Mouse (Mus musculus): ENCODE measurements around the gene Olfr169. TPM values are rescaled to one million over a fixed set of nuclear protein-coding genes. Genes with fewer than 3 reads are reported as not detected.
"Not testable (repeated sequence)": the region's sequence is repeated elsewhere in the genome, so short reads cannot be mapped to it uniquely, and the experiment has no call there.

Olfr169 gene
- total RNA-seq (2021), result not detected

DNA sequence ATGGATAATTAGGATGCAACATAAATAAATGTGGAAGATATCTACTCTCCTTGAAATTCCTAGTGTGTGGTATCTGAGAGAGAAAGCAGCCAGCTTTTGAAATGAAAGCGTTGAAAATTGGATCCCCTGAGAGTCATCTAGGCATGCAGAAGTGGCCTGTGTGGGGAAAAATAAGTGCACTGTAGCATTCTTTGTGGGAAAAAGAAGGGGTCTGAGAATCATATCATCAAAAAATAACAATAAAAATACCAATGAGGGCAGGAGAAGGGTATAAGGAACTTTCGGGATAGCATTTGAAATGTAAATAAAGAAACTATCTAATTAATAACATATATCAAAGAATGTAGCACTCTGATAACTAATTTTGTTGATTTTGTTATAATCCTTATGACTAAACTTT, at the start of gene Olfr169:
Olfr169 (minus strand) TSS at position 101 of the 400 bp plus-strand sequence.
- not testable (repeated sequence) for DNase-seq (ENCODE audit: low spot score)
- intact Hi-C loops (cut with DNase I), result loop anchor here (2.0 kb wide), 1 partner anchor 39 kb away; the partner anchor contains the start of gene Olfr170

- not testable (repeated sequence) for DNase-seq (ENCODE audit: low spot score)
- intact Hi-C loops (cut with DNase I), result loop anchor here (2.0 kb wide), 1 partner anchor 39 kb away; no protein-coding TSS in a partner anchor
These were observed 40.2 kb upstream of the Olfr169 start, which contains the start of gene Olfr170 for GRCm38 (mm10) chr16:19611782-19612181. TSS of gene Olfr170 (minus strand) at chr16:19611882.

- DNase-seq (ENCODE audit: low spot score), result no peak
- intact Hi-C loops (cut with DNase I), result no loop called here
These were observed 31.6 kb upstream of the Olfr169 start for GRCm38 (mm10) chr16:19603166-19603565.

DNA sequence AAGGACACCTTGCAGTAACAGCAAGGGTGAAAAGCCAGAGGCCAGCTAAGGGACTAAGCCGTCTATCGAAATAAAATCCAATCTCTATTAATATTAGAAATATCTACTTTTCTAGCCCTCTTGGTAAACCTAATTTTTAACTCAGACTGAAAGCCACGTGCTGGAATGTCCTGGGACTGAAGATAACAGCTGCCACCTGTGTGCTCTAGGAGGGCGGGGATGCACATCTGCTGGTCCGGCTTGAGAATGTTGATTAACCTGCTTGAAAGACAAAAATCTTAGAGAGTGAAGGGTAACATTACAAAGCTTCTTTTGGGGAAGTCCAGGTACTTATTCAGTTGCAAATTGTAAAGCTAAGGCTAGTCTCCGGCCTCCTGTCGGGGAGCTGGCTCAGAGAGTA, 18.2 kb downstream of the Olfr169 start:
- DNase-seq (ENCODE audit: low spot score); intact Hi-C loops (cut with DNase I): not testable (repeated sequence)

GRCm38 (mm10) chr16:19552246-19552645, 19.4 kb downstream of the Olfr169 start:
- DNase-seq (ENCODE audit: low spot score); intact Hi-C loops (cut with DNase I): not testable (repeated sequence)

DNA sequence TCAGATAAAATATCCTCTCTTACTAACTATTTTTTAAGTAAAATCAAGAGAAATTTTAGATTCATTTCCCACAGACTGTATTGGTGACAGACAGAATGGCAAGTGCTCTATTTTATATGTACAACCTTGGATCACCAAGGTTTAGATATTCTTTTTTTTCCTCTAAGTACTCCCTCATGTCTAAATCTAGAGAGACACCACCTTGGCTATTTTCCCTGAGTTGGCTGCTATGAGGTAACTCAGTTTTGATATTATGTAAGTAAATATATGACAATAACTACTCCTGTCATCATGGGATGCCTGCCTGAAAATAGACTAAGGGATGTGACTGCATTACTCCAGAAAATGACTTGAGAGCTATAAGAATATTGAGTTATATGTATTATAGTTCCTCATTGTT, 36.2 kb downstream of the Olfr169 start, which contains the start of gene Olfr168:
Olfr168 (minus strand) TSS at position 101 of the 400 bp plus-strand sequence.
- intact Hi-C loops (cut with DNase I), result no loop called here
- no peak for DNase-seq (ENCODE audit: low spot score)

DNA sequence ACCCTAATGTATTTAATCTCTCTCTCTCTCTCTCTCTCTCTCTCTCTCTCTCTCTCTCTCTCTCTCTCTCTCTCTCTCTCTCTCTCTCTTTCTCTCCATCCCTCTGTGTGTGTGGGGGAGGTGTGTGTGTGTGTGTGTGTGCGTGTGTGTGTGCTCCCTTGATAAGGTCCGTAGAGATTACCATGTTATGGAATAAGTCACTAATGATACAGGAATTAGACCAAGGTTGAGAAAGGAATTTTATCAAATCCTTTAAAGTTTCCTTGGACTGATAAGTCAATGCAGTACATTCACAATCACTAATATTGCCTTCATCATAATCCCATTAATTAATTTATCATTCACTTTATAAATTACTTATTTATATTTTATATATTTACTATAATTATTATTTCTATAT, 49.4 kb downstream of the Olfr169 start, which contains the start of gene Olfr167:
Olfr167 (minus strand) TSS at position 101 of the 400 bp plus-strand sequence.
- intact Hi-C loops (cut with DNase I), result no loop called here
- no peak for DNase-seq (ENCODE audit: low spot score)

Other genes with a start within 250 kb of the Olfr169 start
- not detected for gene Olfr165, start 148.7 kb downstream of the Olfr169 start, total RNA-seq (2021)
- not detected for gene Olfr166, start 88.1 kb downstream of the Olfr169 start, total RNA-seq (2021)
- gene Olfr167, start 49.5 kb downstream of the Olfr169 start, total RNA-seq (2021), result not detected
- gene Olfr168, start 36.3 kb downstream of the Olfr169 start, total RNA-seq (2021), result not detected
- not detected for gene Olfr170, start 40.1 kb upstream of the Olfr169 start, total RNA-seq (2021)
- not detected for gene Olfr171, start 58.1 kb upstream of the Olfr169 start, total RNA-seq (2021)
- under 1 TPM; 0.08 to 0.13 TPM for gene Lamp3, start 134.6 kb upstream of the Olfr169 start, total RNA-seq (2021)
- gene B3gnt5, start 188.4 kb upstream of the Olfr169 start, total RNA-seq (2021), result under 1 TPM; 0.73 TPM